Mouse (Mus musculus) CH12.LX (cell line): ENCODE results near the gene Mmp24. TPM values are rescaled to one million over a fixed set of nuclear protein-coding genes. Genes with fewer than 3 reads are reported as not detected.

Experiments
- DNase-seq: peaks from one replicate; pipeline ENCODE4 v3.0.0-alpha.2; 2013; ENCODE audit errors: extremely low read depth
- H3K27ac ChIP-seq: 2 replicates; pipeline ENCODE4 v1.5.1; 2012; ENCODE audit warnings: low read depth, mild to moderate bottlenecking, control low read depth, moderate library complexity; ENCODE audit not compliant: insufficient read depth
- H3K27me3 ChIP-seq: replicated peaks from 2 replicates; pipeline ENCODE3; 2012; ENCODE audit warnings: inconsistent platforms
- H3K36me3 ChIP-seq, 2 experiments: replicated peaks in 1 of 2; 2 replicates each; pipeline versions ENCODE3 to v1.6.1; 2012; ENCODE audit warnings: inconsistent platforms in 1 of 2, low read length in 1 of 2, mild to moderate bottlenecking in 1 of 2, mixed read lengths in 1 of 2, moderate library complexity in 1 of 2; ENCODE audit not compliant: control insufficient read depth in 1 of 2, insufficient read depth in 1 of 2
- H3K4me1 ChIP-seq, 2 experiments: 2 replicates each; pipeline ENCODE4 v1.6.1; 2012; ENCODE audit warnings: inconsistent platforms in 1 of 2, moderate library complexity in 1 of 2; ENCODE audit not compliant: insufficient read depth in 2 of 2, control insufficient read depth in 1 of 2
- H3K4me2 ChIP-seq: 2 replicates; pipeline ENCODE4 v1.6.1; 2012; ENCODE audit warnings: low read depth, mild to moderate bottlenecking, control low read depth; ENCODE audit not compliant: poor library complexity, insufficient read depth, severe bottlenecking
- H3K4me3 ChIP-seq, 3 experiments: fragments of 150-350 bp in 1 of 3; sonication (generic) in 1 of 3; replicated peaks in 1 of 3; 2 replicates each; pipeline versions ENCODE3 to v1.5.1; 2011 to 2012; ENCODE audit warnings: low read depth in 2 of 3, low read length in 2 of 3, mild to moderate bottlenecking in 2 of 3, moderate library complexity in 2 of 3, control low read depth in 1 of 3, improper control_type of control experiment in 1 of 3, inconsistent platforms in 1 of 3, mixed read lengths in 1 of 3; ENCODE audit not compliant: poor library complexity in 1 of 3
- H3K79me2 ChIP-seq: replicated peaks from 2 replicates; pipeline ENCODE4 v1.6.1; 2012; ENCODE audit warnings: mild to moderate bottlenecking, moderate library complexity; ENCODE audit not compliant: control insufficient read depth, poor library complexity, insufficient read depth, severe bottlenecking; ENCODE audit errors: extremely low read depth
- H3K9ac ChIP-seq: 2 replicates; pipeline ENCODE4 v1.6.1; 2012; ENCODE audit warnings: low read depth, mild to moderate bottlenecking, control low read depth, moderate library complexity; ENCODE audit not compliant: insufficient read depth
- H3K9me3 ChIP-seq: replicated peaks from 2 replicates; pipeline ENCODE3; 2012; ENCODE audit warnings: low read length, inconsistent platforms, mixed read lengths
- CHD1 ChIP-seq: IDR thresholded peaks from 2 replicates; pipeline ENCODE4 v1.6.1; 2012; ENCODE audit warnings: low read depth, low read length, improper control_type of control experiment, inconsistent platforms
- CTCF ChIP-seq, 2 experiments: IDR thresholded peaks in 1 of 2; conservative IDR thresholded peaks in 1 of 2; 2 replicates each; pipeline ENCODE4 v1.5.1; 2011 to 2012; ENCODE audit warnings: low read depth in 2 of 2, low read length in 2 of 2, improper control_type of control experiment in 1 of 2, inconsistent platforms in 1 of 2, mild to moderate bottlenecking in 1 of 2, moderate library complexity in 1 of 2
- E2F4 ChIP-seq: IDR thresholded peaks from 2 replicates; pipeline ENCODE4 v1.6.1; 2011; ENCODE audit warnings: low read depth, low read length, improper control_type of control experiment; ENCODE audit not compliant: insufficient replicate concordance
- ELF1 ChIP-seq: IDR thresholded peaks from 2 replicates; pipeline ENCODE4 v1.6.1; 2014; ENCODE audit warnings: low read depth, mild to moderate bottlenecking, inconsistent platforms, low read length, improper control_type of control experiment
- EP300 ChIP-seq: IDR thresholded peaks from 2 replicates; pipeline ENCODE4 v1.6.1; 2011; ENCODE audit warnings: low read length, improper control_type of control experiment
- ETS1 ChIP-seq: conservative IDR thresholded peaks from 2 replicates; pipeline ENCODE4 v1.6.1; 2012; ENCODE audit warnings: low read depth, mild to moderate bottlenecking, inconsistent platforms, low read length, improper control_type of control experiment, moderate library complexity
- GABPA ChIP-seq: IDR thresholded peaks from 2 replicates; pipeline ENCODE4 v1.6.1; 2012; ENCODE audit warnings: low read depth, low read length, improper control_type of control experiment, inconsistent platforms; ENCODE audit not compliant: insufficient replicate concordance
- IRF4 ChIP-seq: IDR thresholded peaks from 2 replicates; pipeline ENCODE4 v1.6.1; 2014; ENCODE audit warnings: low read depth, mild to moderate bottlenecking, inconsistent platforms, low read length, improper control_type of control experiment
- JUN ChIP-seq: IDR thresholded peaks from 2 replicates; pipeline ENCODE4 v1.6.1; 2011; ENCODE audit warnings: low read depth, mild to moderate bottlenecking, low read length, improper control_type of control experiment, moderate library complexity; ENCODE audit not compliant: insufficient read depth
- MAFK ChIP-seq: IDR thresholded peaks from 2 replicates; pipeline ENCODE4 v1.6.1; 2011; ENCODE audit warnings: low read length, improper control_type of control experiment; ENCODE audit not compliant: insufficient replicate concordance
- MAX ChIP-seq: IDR thresholded peaks from 2 replicates; pipeline ENCODE4 v1.6.1; 2011; ENCODE audit warnings: low read length, improper control_type of control experiment
- MEF2A ChIP-seq: IDR thresholded peaks from 2 replicates; pipeline ENCODE4 v1.6.1; 2014; ENCODE audit warnings: low read depth, mild to moderate bottlenecking, inconsistent platforms, low read length, improper control_type of control experiment, borderline replicate concordance
- MXI1 ChIP-seq: IDR thresholded peaks from 2 replicates; pipeline ENCODE4 v1.6.1; 2011; ENCODE audit warnings: mild to moderate bottlenecking, low read depth, low read length, improper control_type of control experiment
- MYC ChIP-seq: IDR thresholded peaks from 2 replicates; pipeline ENCODE4 v1.6.1; 2011; ENCODE audit warnings: low read depth, mild to moderate bottlenecking, improper control_type of control experiment, low read length
- POLR2A ChIP-seq: IDR thresholded peaks from 2 replicates; pipeline ENCODE4 v1.6.1; 2011; ENCODE audit warnings: low read depth, mild to moderate bottlenecking, improper control_type of control experiment, low read length
- RAD21 ChIP-seq: IDR thresholded peaks from 2 replicates; pipeline ENCODE4 v1.6.1; 2011; ENCODE audit warnings: low read depth, mild to moderate bottlenecking, low read length, improper control_type of control experiment, moderate library complexity
- SMC3 ChIP-seq: IDR thresholded peaks from 2 replicates; pipeline ENCODE4 v1.6.1; 2011; ENCODE audit warnings: low read depth, low read length, improper control_type of control experiment
- TCF12 ChIP-seq: IDR thresholded peaks from 2 replicates; pipeline ENCODE4 v1.6.1; 2014; ENCODE audit warnings: low read depth, mild to moderate bottlenecking, inconsistent platforms, low read length, improper control_type of control experiment
- UBTF ChIP-seq: IDR thresholded peaks from 2 replicates; pipeline ENCODE4 v1.6.1; 2012; ENCODE audit warnings: low read depth, mild to moderate bottlenecking, inconsistent platforms, low read length, improper control_type of control experiment, moderate library complexity
- USF1 ChIP-seq: IDR thresholded peaks from 2 replicates; pipeline ENCODE4 v1.6.1; 2014; ENCODE audit warnings: low read depth, mild to moderate bottlenecking, inconsistent platforms, low read length, improper control_type of control experiment
- USF2 ChIP-seq: conservative IDR thresholded peaks from 2 replicates; pipeline ENCODE4 v1.6.1; 2011; ENCODE audit warnings: low read depth, low read length, improper control_type of control experiment
- ZMIZ1 ChIP-seq: IDR thresholded peaks from 2 replicates; pipeline ENCODE4 v1.6.1; 2012; ENCODE audit warnings: low read depth, mild to moderate bottlenecking, inconsistent platforms, low read length, improper control_type of control experiment
- ZNF384 ChIP-seq: IDR thresholded peaks from 2 replicates; pipeline ENCODE4 v1.6.1; 2012; ENCODE audit warnings: low read depth, low read length, improper control_type of control experiment, inconsistent platforms
- dilution Hi-C: fragments of 300-500 bp; cut with MboI; formaldehyde crosslinking; loops from 2 replicates; pipeline ENCODE4 v1.14.3; 2020; ENCODE audit warnings: low sequenced_read_pairs; ENCODE audit not compliant: extremely low pct_unique_long_range_greater_than_20kb, extremely low pct_ligation_motif_present
- in situ Hi-C: fragments of 300-500 bp; cut with MboI; formaldehyde crosslinking; loops from 3 replicates; pipeline ENCODE4 v1.14.3; 2019; ENCODE audit warnings: low sequenced_read_pairs, low pct_ligation_motif_present, low pct_unique_long_range_greater_than_20kb, mixed read lengths
- polyA plus RNA-seq: library from polyadenylated mRNA; unstranded; fragments of >175 nt; gene quantifications from 2 replicates; pipeline ENCODE4 v1.2.1, GENCODE M21; 2012; ENCODE audit warnings: low read depth; ENCODE audit not compliant: insufficient read length
- total RNA-seq, 2 experiments: library from RNA; depleted of rRNA; stranded (reverse); fragments of 300-350 nt in 1 of 2; fragments of >200 nt in 1 of 2; gene quantifications; 2 replicates each; pipeline ENCODE4 v1.2.3; 2012 to 2014

The Mmp24 gene
- total and polyA plus RNA-seq, 3 experiments = 0.42 TPM; not detected in 2

DNA sequence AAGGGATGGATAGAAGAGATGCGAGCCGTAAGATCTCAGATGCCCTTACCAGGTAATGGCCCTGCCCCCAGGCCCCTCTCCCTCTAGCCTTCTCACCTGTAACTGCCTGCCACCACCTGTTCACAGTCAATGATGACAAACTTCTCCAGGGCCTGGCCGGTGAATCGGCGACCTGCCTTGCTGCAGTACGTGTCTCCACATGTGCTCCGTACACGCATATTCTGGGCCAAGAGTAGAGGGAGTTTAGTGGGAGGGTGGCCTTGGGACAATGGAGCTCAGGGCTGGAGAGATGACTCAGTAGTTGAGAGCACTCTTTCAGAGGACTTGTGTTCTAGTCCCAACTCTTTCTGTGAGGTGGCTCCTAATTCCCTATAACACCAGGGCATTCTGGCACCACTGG is 55.7 kb downstream of the Mmp24 start:
- no peak overlapping the region for H3K4me3 ChIP-seq
- TF ChIP-seq MAX (no peak), MYC (no peak), TCF12 (no peak), MXI1 (no peak), SMC3 (no peak), MAFK (no peak), E2F4 (no peak), POLR2A (no peak), UBTF (no peak), MEF2A (no peak), USF1 (no peak), IRF4 (no peak)
- TF ChIP-seq, all 38 proteins: peak for 0
- Histone ChIP-seq H3K27ac (no peak overlapping the region), H3K27me3 (peaks cover 11% of the 10 kb centered on the region), H3K36me3 (no peaks in the 10 kb centered on the region), H3K4me1 (peaks cover 4 to 12% of the 10 kb centered on the region in 2 experiments; a peak in 3 of 4 replicates), H3K9ac (no peak overlapping the region), H3K4me2 (no peak overlapping the region), H3K9me3 (no peaks in the 10 kb centered on the region), H3K79me2 (peaks cover 6% of the 10 kb centered on the region)
- in situ Hi-C loops = loop anchor here (25.0 kb wide), 1 partner anchor 306 kb away; the partner anchor contains the start of genes Gm28036, Nfs1 and Romo1
- DNase-seq = no peak
- dilution Hi-C loops = no loop called here

DNA sequence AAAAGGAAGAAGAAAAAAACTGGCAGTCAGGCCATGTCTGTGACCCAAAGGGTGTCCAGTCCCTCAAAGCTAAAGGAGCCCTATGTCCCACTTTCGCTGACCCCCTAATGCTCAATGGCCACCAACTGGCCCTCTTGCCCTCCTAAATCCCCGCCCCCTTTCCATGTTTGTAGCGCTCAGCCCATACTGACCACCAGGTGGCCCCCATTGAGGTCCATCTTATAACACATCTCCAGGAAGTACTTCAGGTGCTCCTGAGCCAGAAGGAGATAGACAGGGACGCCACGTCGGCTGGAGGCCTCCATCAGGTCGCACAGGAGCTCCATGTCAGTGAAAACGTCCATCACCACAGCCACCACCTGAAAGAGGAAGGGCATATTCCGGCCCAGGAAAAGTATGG is 56.2 kb downstream of the Mmp24 start:
- peak; percentile 26 for DNase-seq
- TF ChIP-seq GABPA (no peak), ETS1 (no peak), RAD21 (no peak), SMC3 (peak; percentile 46), UBTF (no peak), ELF1 (peak; percentile 58), MXI1 (no peak), ZMIZ1 (no peak), CTCF (conservative IDR thresholded peaks at IDR 0.05 in 1 of 2, IDR thresholded peaks at IDR 0.05 in 1 of 2; ENCODE audit: low read depth in 2 of 2, low read length in 2 of 2) (peak in 1 of 2 experiments; percentile 59; a peak in 2 of 4 replicates), ZNF384 (no peak), USF2 (no peak), POLR2A (no peak), IRF4 (no peak), MEF2A (no peak), MAX (no peak), EP300 (no peak), MYC (no peak), CHD1 (no peak), JUN (no peak)
- Histone ChIP-seq H3K4me1 (peaks cover 4 to 12% of the 10 kb centered on the region in 2 experiments; a peak in 3 of 4 replicates), H3K79me2 (peaks cover 2% of the 10 kb centered on the region), H3K9me3 (no peaks in the 10 kb centered on the region), H3K27ac (no peak overlapping the region), H3K9ac (no peak overlapping the region), H3K27me3 (peaks cover 13% of the 10 kb centered on the region), H3K4me2 (no peak overlapping the region), H3K36me3 (no peaks in the 10 kb centered on the region), H3K4me3 (no peak overlapping the region)
- in situ Hi-C loops = loop anchor here (25.0 kb wide), 1 partner anchor 306 kb away; the partner anchor contains the start of genes Gm28036, Nfs1 and Romo1
- dilution Hi-C loops = no loop called here
